Comparison of ENCODE assay signal across 23 mouse cellular contexts in genomic region chr4:38848261-38848660, GRCm38 (mm10).
DNase-seq lines count a peak whose midpoint lies in the region; TF ChIP-seq lines count a peak whose summit lies in the region.
"Had no signal": no experiment of that assay in that cellular context is flagged by ENCODE, and none has a peak within 500 bp of the region (broad histone marks: within the 10 kb centered on the region; RNA-seq: fewer than 3 reads in every experiment).

No protein-coding gene starts in this region.

- H3K9me3 ChIP-seq in limb, embryonic 10.5 days (replicated peaks): no peaks in the 10 kb centered on the region
- H3K9me3 ChIP-seq: embryonic facial prominence, embryonic 12.5 days; embryonic facial prominence, embryonic 15.5 days; heart, embryonic 12.5 days; heart, embryonic 15.5 days; hindbrain, embryonic 13.5 days had no signal

- H3K27ac ChIP-seq in left cerebral cortex, adult 2 months: no peak overlapping the region
- no peak overlapping the region for H3K27ac ChIP-seq in limb, embryonic 10.5 days
- H3K27ac ChIP-seq: embryonic facial prominence, embryonic 12.5 days; embryonic facial prominence, embryonic 15.5 days; heart, embryonic 15.5 days; hindbrain, embryonic 10.5 days; hindbrain, embryonic 13.5 days had no signal

- H3K4me3 ChIP-seq in left cerebral cortex, adult 2 months: no peak overlapping the region
- no peak overlapping the region for H3K4me3 ChIP-seq in limb, embryonic 10.5 days
- H3K4me3 ChIP-seq: embryonic facial prominence, embryonic 12.5 days; embryonic facial prominence, embryonic 15.5 days; heart, embryonic 12.5 days; heart, embryonic 15.5 days; hindbrain, embryonic 10.5 days; hindbrain, embryonic 13.5 days had no signal

- no peak for TF ChIP-seq CTCF in left cerebral cortex, adult 2 months (IDR thresholded peaks at IDR 0.05)

- H3K27me3 ChIP-seq in limb, embryonic 10.5 days (ENCODE audit: low read depth, poor library complexity, severe bottlenecking): no peaks in the 10 kb centered on the region
- H3K27me3 ChIP-seq: embryonic facial prominence, embryonic 12.5 days; embryonic facial prominence, embryonic 15.5 days; heart, embryonic 12.5 days; heart, embryonic 15.5 days; hindbrain, embryonic 13.5 days had no signal

- peak; percentile 5 to 18 for DNase-seq in left cerebral cortex, adult 9 months (ENCODE audit: low spot score in 2 of 2)
- no peak for DNase-seq in left cerebral cortex, adult 2 months (ENCODE audit: extremely low spot score in 1 of 2, low spot score in 2 of 2)
- DNase-seq in right cerebral cortex, adult 18-20 months: peak; percentile 19
- no peak for DNase-seq in right cerebral cortex, postnatal 10 days (ENCODE audit: low spot score in 2 of 2)
- DNase-seq in telencephalon, adult 2 months (ENCODE audit: low read depth, low spot score): peak; percentile 41
- DNase-seq in limb, embryonic 10.5 days (ENCODE audit: low spot score): no peak
- DNase-seq: adrenal gland, adult 8-10 months; adrenal gland, postnatal 25 days; cerebellum, adult 11 months; cerebellum, adult 2 months; cerebellum, adult 9-11 months; cerebellum, postnatal 25 days; forebrain, postnatal 0 days; gastrocnemius, postnatal 25 days; heart, adult 18-20 months; heart, postnatal 10 days; heart, postnatal 36 days had no signal

- no peaks in the 10 kb centered on the region for H3K36me3 ChIP-seq in limb, embryonic 10.5 days
- H3K36me3 ChIP-seq: embryonic facial prominence, embryonic 12.5 days; embryonic facial prominence, embryonic 15.5 days; heart, embryonic 12.5 days; heart, embryonic 15.5 days; hindbrain, embryonic 10.5 days; hindbrain, embryonic 13.5 days had no signal

- no peaks in the 10 kb centered on the region for H3K4me1 ChIP-seq in limb, embryonic 10.5 days
- H3K4me1 ChIP-seq: embryonic facial prominence, embryonic 12.5 days; embryonic facial prominence, embryonic 15.5 days; heart, embryonic 12.5 days; heart, embryonic 15.5 days; hindbrain, embryonic 10.5 days; hindbrain, embryonic 13.5 days had no signal

- 95% methylated on average over 1 of the region's 1 CpGs for WGBS in limb, embryonic 10.5 days

- intact Hi-C loops in left cerebral cortex, adult 2 months (cut with DNase I): no loop called here

Comparison
In these comparisons a context has a peak if more than half of its experiments do, and no peak if none do; other contexts are left out.
1. DNase-seq: peak in left cerebral cortex, adult 9 months (2 of 2), right cerebral cortex, adult 18-20 months (single experiment) and telencephalon, adult 2 months (single experiment); none in left cerebral cortex, adult 2 months (0 of 2), right cerebral cortex, postnatal 10 days (0 of 2) and limb, embryonic 10.5 days (single experiment).